Mouse (Mus musculus): ENCODE data around the gene Nrk.

Gene Nrk

DNA sequence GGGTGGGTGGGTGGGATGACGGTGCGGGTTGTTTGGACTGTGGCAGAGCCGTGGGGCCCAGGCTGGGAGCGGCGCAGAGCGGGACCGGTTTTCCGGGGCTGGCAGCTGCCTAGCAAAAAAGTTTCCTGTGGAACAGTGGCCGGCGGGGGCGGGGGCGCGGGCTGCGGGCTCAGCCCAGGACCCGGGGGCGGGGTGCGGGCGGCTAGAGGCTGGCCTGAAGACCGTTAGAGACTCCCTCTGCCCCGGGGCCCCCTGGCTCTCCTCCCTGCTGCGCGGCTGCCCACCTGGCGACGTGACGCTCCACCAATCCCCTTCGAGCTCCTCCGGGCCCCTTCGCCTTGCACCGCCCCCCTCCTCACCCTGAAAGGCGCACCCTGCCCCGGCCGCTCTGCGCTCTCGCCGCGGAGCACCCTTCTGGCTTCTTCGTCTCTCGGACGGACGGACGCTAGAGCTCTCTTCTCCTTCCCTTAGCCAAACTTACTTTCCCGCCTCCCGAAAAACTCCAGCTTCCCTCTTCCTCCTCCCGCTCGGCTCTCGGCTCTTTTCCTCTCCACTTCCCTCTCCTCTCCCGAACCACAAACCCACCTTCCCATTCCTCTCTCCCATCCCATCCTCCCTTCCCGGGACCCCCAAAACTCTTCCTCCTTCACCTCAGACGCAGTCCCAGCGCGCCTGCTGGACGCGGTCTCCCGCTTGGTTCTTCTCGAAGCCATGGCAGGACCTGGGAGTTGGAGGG lies at the start of gene Nrk:
TSS of gene Nrk (plus strand) at position 390 of the 736 bp plus-strand sequence.
- ATAC-seq (ENCODE audit: low TSS enrichment) = no peak

GRCm38 (mm10) chrX:138913366-138913765 lies 864 bp upstream of the Nrk start:
- ATAC-seq (ENCODE audit: low TSS enrichment) = no peak

DNA sequence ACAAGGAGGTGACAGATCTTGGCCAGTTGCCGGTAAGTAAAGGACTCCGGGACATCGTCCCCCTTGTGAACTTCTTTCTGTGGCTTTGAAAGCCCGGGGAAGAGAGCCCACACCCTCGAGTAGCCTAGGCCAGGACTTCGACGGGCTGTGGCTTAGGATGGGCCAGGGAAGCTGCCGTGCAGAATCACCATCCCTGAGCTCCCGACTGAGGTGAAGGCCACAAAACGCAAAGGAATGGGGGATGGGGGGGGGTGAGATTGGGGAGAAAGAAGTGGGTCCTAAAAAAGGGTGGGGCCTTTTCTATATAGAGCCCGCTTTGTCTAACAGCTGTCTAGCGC lies 516 bp downstream of the Nrk start:
- no peak for ATAC-seq (ENCODE audit: low TSS enrichment)

- ATAC-seq (ENCODE audit: low TSS enrichment) = no peak
Observed at GRCm38 (mm10) chrX:138919030-138919429, 4.8 kb downstream of the Nrk start.

GRCm38 (mm10) chrX:138943905-138944304 lies 29.7 kb downstream of the Nrk start:
- ATAC-seq (ENCODE audit: low TSS enrichment) = no peak

DNA sequence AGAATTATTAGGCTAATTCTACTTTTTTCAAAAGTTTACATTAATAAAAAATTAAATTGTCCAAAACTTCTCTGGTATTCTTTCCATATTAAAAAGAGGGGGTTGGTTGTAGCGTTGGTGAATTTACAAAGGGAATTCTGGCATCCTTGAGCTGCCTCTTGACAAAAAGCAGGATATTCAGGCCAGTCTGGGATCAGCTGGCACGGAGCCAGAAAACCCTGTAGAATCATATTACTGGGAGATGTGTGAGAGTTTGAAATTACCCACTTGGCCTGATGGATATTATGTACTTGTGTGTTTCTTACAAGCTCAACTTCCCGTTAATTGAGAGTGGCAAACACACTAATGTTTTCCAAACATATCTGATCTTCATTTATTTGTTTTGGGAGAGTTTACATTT lies 46.5 kb downstream of the Nrk start:
- no peak for ATAC-seq (ENCODE audit: low TSS enrichment)

DNA sequence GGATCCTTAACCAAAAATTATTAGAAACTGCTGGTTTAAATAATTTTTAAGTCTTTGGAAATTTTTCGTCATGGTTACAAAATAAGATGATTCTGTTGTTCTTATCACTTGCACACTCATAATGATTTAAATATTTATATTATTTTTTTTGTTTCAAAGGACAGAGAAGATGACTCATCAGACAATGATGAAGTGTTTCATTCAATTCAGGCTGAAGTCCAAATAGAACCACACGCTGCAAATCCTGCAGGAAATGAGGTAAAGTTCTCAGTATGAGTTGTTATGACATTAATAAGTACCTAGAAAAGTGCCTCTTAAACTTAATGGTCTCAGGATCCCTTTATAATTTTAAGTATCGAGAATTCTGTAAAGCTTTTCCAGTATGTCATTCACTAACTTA lies 64.3 kb downstream of the Nrk start:
- no peak for ATAC-seq (ENCODE audit: low TSS enrichment)

GRCm38 (mm10) chrX:138979249-138979648 lies 65.0 kb downstream of the Nrk start:
- ATAC-seq (ENCODE audit: low TSS enrichment) = no peak

DNA sequence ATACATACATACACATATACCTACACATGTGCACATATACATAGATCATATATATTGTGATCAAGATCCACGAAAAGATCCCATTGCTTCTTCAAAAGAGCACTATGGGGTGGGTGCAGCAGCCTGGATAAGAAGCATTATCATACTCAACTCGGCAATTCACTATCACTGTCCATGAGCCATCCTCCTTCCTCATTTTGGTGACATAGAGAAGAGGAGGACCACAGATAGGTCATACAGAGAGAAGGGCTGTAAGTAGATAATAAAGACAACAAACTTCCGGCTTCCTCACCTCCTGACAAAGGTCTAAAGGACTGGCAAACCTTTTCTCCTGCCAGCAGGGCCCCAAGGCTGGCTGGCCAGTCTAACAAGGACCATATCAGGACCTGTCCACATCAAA lies 100.3 kb downstream of the Nrk start:
- no peak for ATAC-seq (ENCODE audit: low TSS enrichment)

DNA sequence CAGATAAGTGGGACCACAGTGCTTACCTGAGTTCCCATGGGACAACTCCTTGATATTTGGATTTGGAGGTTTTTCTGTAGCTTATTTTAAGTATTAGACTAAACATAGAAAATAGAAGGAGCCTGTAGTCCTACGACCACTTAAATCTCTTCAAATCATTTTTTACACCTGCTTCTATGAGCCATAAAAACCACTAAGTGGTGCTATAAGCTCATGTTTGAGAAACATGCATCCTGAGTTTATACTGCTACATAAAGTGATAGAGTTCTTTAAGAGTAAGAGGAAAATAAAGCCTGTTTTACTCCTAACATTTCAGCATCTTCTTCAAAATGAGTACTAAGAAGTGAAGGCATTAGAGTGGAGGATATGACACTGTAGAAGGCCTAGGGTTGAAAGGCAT lies 102.3 kb downstream of the Nrk start:
- ATAC-seq (ENCODE audit: low TSS enrichment) = no peak

- no peak for ATAC-seq (ENCODE audit: low TSS enrichment)
Observed at GRCm38 (mm10) chrX:139026532-139027097, 112.4 kb downstream of the Nrk start.

- ATAC-seq (ENCODE audit: low TSS enrichment) = no peak
Observed at GRCm38 (mm10) chrX:139027296-139027695, 113.1 kb downstream of the Nrk start.

- ATAC-seq (ENCODE audit: low TSS enrichment) = no peak
Observed at GRCm38 (mm10) chrX:139027909-139028308, 113.7 kb downstream of the Nrk start.

GRCm38 (mm10) chrX:139037666-139038065 lies 123.4 kb downstream of the Nrk start:
- ATAC-seq (ENCODE audit: low TSS enrichment) = no peak

- ATAC-seq (ENCODE audit: low TSS enrichment) = no peak
Observed at GRCm38 (mm10) chrX:139039314-139039713, 125.1 kb downstream of the Nrk start.

- no peak for ATAC-seq (ENCODE audit: low TSS enrichment)
Observed at GRCm38 (mm10) chrX:139041148-139041547, 126.9 kb downstream of the Nrk start.

DNA sequence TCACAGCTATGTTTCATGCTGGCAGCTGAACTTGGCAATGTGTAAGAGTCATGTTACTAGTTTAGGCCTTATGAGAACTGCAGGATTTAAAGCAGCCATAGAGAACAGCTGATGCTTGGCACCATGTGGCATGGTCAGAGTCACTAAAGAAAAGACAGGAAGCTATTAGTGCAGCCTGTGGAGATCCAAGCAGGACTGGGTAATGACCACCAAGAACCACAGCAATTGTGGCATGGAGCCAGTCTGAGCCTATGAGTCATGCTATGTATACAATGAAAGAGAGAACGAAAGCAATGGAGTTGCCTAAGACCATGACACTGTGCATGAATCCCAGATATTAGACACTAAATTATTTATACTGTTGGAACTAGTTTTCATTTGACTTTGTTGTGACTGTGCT lies 137.7 kb downstream of the Nrk start:
- no peak for ATAC-seq (ENCODE audit: low TSS enrichment)

DNA sequence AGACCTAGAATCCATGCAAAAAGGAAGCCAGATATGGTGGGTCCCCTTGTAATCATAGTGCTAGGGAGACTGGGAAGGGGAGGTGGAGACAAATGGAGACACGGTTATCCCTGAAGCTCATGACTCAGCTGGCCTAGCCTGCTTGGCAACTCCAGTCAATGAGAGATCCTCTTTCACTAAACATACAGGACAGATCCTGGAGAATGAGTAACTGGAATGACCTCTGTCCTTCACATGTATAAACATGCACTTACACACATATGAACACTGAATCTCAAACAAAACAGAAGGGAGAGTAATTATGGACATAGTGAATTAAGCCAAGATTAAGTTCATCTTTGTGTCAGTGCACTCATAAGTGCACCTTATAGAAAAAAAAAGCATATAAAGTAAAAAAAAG lies 138.9 kb downstream of the Nrk start:
- ATAC-seq (ENCODE audit: low TSS enrichment) = no peak

Data from frontal cortex, adult (tissue).